Mouse (Mus musculus) hindbrain, embryonic 15.5 days (tissue): ENCODE results near the gene Dab2ip. TPM values are rescaled to one million over a fixed set of nuclear protein-coding genes. Genes with fewer than 3 reads are reported as not detected.

Source experiments
- polyA plus RNA-seq: library from polyadenylated mRNA; unstranded; fragments of >200 nt; fragmentation: Nextera tagmentation; extraction: Ambion mirVana; gene quantifications from 2 replicates; pipeline ENCODE4 v1.2.1, GENCODE M21; 2015

Gene Dab2ip
- polyA plus RNA-seq, 1 experiment from 2014 or later: 70.7 TPM

Other genes starting within 250 kb of the Dab2ip start
- gene Stom, start 221.3 kb upstream of the Dab2ip start, polyA plus RNA-seq: 22.2 and 25.2 TPM in 2 replicates
- gene 4930568D16Rik, start 190.5 kb upstream of the Dab2ip start, polyA plus RNA-seq: not detected in 2 replicates
- gene 4930402F06Rik, start 161.1 kb upstream of the Dab2ip start, polyA plus RNA-seq: not detected in 2 replicates
- 6.8 and 7.8 TPM in 2 replicates for gene Ggta1, start 95.0 kb upstream of the Dab2ip start, polyA plus RNA-seq